Mouse (Mus musculus): Measurements from ENCODE around the gene Atp6v0e. TPM values are rescaled to one million over a fixed set of nuclear protein-coding genes. Genes with fewer than 3 reads are reported as not detected.

Gene Atp6v0e
- polyA plus RNA-seq, 1 experiment from 2014 or later, result 104 TPM

- no peaks in the 10 kb centered on the region for H3K27me3 ChIP-seq (ENCODE audit: low read depth, poor library complexity, severe bottlenecking)
Measured at GRCm38 (mm10) chr17:26717868-26718267, 54.8 kb downstream of the Atp6v0e start.

GRCm38 (mm10) chr17:26719405-26719804, 56.4 kb downstream of the Atp6v0e start:
- H3K9me3 ChIP-seq (replicated peaks), result no peaks in the 10 kb centered on the region
- peaks cover 3% of the 10 kb centered on the region; the same call in 1 of the 2 replicates for H3K4me1 ChIP-seq
- H3K4me3 ChIP-seq, result no peak overlapping the region
- no peak for DNase-seq (ENCODE audit: low spot score)
- no peaks in the 10 kb centered on the region for H3K27me3 ChIP-seq (ENCODE audit: low read depth, poor library complexity, severe bottlenecking)
- no peak overlapping the region for H3K27ac ChIP-seq
- H3K36me3 ChIP-seq, result no peaks in the 10 kb centered on the region

More at GRCm38 (mm10) chr17:26717868-26718267, 54.8 kb downstream of the Atp6v0e start:
- H3K4me1 ChIP-seq, result peaks cover 3% of the 10 kb centered on the region; the same call in 1 of the 2 replicates
- 59% methylated on average over 2 of the region's 2 CpGs for WGBS
- no peaks in the 10 kb centered on the region for H3K9me3 ChIP-seq (replicated peaks)
- no peak overlapping the region for H3K27ac ChIP-seq
- no peak overlapping the region for H3K4me3 ChIP-seq
- DNase-seq (ENCODE audit: low spot score), result no peak
- H3K36me3 ChIP-seq, result no peaks in the 10 kb centered on the region

GRCm38 (mm10) chr17:26721802-26722201, 58.8 kb downstream of the Atp6v0e start:
- Histone ChIP-seq H3K36me3 (no peaks in the 10 kb centered on the region), H3K27me3 (ENCODE audit: low read depth, poor library complexity, severe bottlenecking) (no peaks in the 10 kb centered on the region), H3K4me1 (no peaks in the 10 kb centered on the region; the same call in 1 of the 2 replicates), H3K4me3 (no peak overlapping the region), H3K9me3 (replicated peaks) (no peaks in the 10 kb centered on the region), H3K27ac (no peak overlapping the region)
- DNase-seq (ENCODE audit: low spot score), result no peak
- WGBS, result 78% methylated on average over 2 of the region's 2 CpGs

- Histone ChIP-seq H3K27me3 (ENCODE audit: low read depth, poor library complexity, severe bottlenecking) (no peaks in the 10 kb centered on the region), H3K27ac (no peak overlapping the region), H3K36me3 (no peaks in the 10 kb centered on the region), H3K4me3 (no peak overlapping the region), H3K4me1 (no peaks in the 10 kb centered on the region), H3K9me3 (replicated peaks) (no peaks in the 10 kb centered on the region)
- DNase-seq (ENCODE audit: low spot score), result no peak
- WGBS, result 54% methylated on average over 1 of the region's 1 CpGs
Measured at GRCm38 (mm10) chr17:26724790-26725189, 61.8 kb downstream of the Atp6v0e start.

- H3K27ac ChIP-seq, result no peak overlapping the region
- H3K9me3 ChIP-seq (replicated peaks), result no peaks in the 10 kb centered on the region
- no peak for DNase-seq (ENCODE audit: low spot score)
- H3K4me1 ChIP-seq, result no peaks in the 10 kb centered on the region
- H3K36me3 ChIP-seq, result no peaks in the 10 kb centered on the region
- 89% methylated on average over 1 of the region's 1 CpGs for WGBS
- no peaks in the 10 kb centered on the region for H3K27me3 ChIP-seq (ENCODE audit: low read depth, poor library complexity, severe bottlenecking)
- H3K4me3 ChIP-seq, result no peak overlapping the region
Measured at GRCm38 (mm10) chr17:26726674-26727073, 63.6 kb downstream of the Atp6v0e start.

GRCm38 (mm10) chr17:26727110-26727755, 64.2 kb downstream of the Atp6v0e start:
- DNase-seq (ENCODE audit: low spot score), result no peak
- Histone ChIP-seq H3K36me3 (no peaks in the 10 kb centered on the region), H3K4me3 (no peak overlapping the region), H3K27ac (no peak overlapping the region), H3K9me3 (replicated peaks) (no peaks in the 10 kb centered on the region), H3K4me1 (no peaks in the 10 kb centered on the region), H3K27me3 (ENCODE audit: low read depth, poor library complexity, severe bottlenecking) (no peaks in the 10 kb centered on the region)
- WGBS, result 78% methylated on average over 3 of the region's 3 CpGs

- no peak overlapping the region for H3K27ac ChIP-seq
- H3K9me3 ChIP-seq (replicated peaks), result no peaks in the 10 kb centered on the region
- DNase-seq (ENCODE audit: low spot score), result no peak
- no peaks in the 10 kb centered on the region for H3K27me3 ChIP-seq (ENCODE audit: low read depth, poor library complexity, severe bottlenecking)
- no peaks in the 10 kb centered on the region for H3K36me3 ChIP-seq
- no peak overlapping the region for H3K4me3 ChIP-seq
- no peaks in the 10 kb centered on the region for H3K4me1 ChIP-seq
- WGBS, result 61% methylated on average over 4 of the region's 4 CpGs
Measured at GRCm38 (mm10) chr17:26742581-26742980, 79.5 kb downstream of the Atp6v0e start.

GRCm38 (mm10) chr17:26743294-26743693, 80.3 kb downstream of the Atp6v0e start:
- no peaks in the 10 kb centered on the region for H3K9me3 ChIP-seq (replicated peaks)
- H3K4me1 ChIP-seq, result no peaks in the 10 kb centered on the region
- no peak overlapping the region for H3K27ac ChIP-seq
- no peaks in the 10 kb centered on the region for H3K36me3 ChIP-seq
- H3K4me3 ChIP-seq, result no peak overlapping the region
- 77% methylated on average over 1 of the region's 1 CpGs for WGBS
- no peaks in the 10 kb centered on the region for H3K27me3 ChIP-seq (ENCODE audit: low read depth, poor library complexity, severe bottlenecking)
- DNase-seq (ENCODE audit: low spot score), result no peak

Other genes with a start within 250 kb of the Atp6v0e start
- gene Neurl1b, start 248.4 kb upstream of the Atp6v0e start, polyA plus RNA-seq (2016; fragmentation: Nextera tagmentation; extraction: Ambion mirVana), result 0.05 and 0.10 TPM in 2 replicates
- 114 and 121 TPM in 2 replicates for gene Ergic1, start 101.7 kb upstream of the Atp6v0e start, polyA plus RNA-seq (2016; fragmentation: Nextera tagmentation; extraction: Ambion mirVana)
- gene Dusp1, start 101.1 kb upstream of the Atp6v0e start, polyA plus RNA-seq (2016; fragmentation: Nextera tagmentation; extraction: Ambion mirVana), result 23.5 and 26.1 TPM in 2 replicates
- gene Crebrf, start 52.4 kb downstream of the Atp6v0e start, polyA plus RNA-seq (2016; fragmentation: Nextera tagmentation; extraction: Ambion mirVana), result 1.7 and 2.9 TPM in 2 replicates
- 46.0 and 46.9 TPM in 2 replicates for gene Bnip1, start 117.8 kb downstream of the Atp6v0e start, polyA plus RNA-seq (2016; fragmentation: Nextera tagmentation; extraction: Ambion mirVana)
- 0.10 and 0.14 TPM in 2 replicates for gene Nkx2-5, start 181.8 kb downstream of the Atp6v0e start, polyA plus RNA-seq (2016; fragmentation: Nextera tagmentation; extraction: Ambion mirVana)